ENCODE assay signal across 20 mouse cellular contexts in genomic region chr5:127488666-127489065, GRCm38 (mm10).
"Had no signal": no experiment of that assay in that cellular context is flagged by ENCODE, and none has a peak within 500 bp of the region (broad histone marks: within the 10 kb centered on the region; RNA-seq: fewer than 3 reads in every experiment).

No protein-coding gene starts in this region.

- H3K27me3 ChIP-seq: intestine, embryonic 15.5 days; limb, embryonic 12.5 days; limb, embryonic 15.5 days; liver, embryonic 12.5 days; liver, embryonic 15.5 days; midbrain, embryonic 12.5 days had no signal

- H3K4me3 ChIP-seq: intestine, embryonic 15.5 days; limb, embryonic 12.5 days; limb, embryonic 15.5 days; liver, embryonic 12.5 days; liver, embryonic 15.5 days; midbrain, embryonic 12.5 days; neural tube, embryonic 12.5 days had no signal

- H3K27ac ChIP-seq: intestine, embryonic 15.5 days; limb, embryonic 12.5 days; limb, embryonic 15.5 days; liver, embryonic 12.5 days; liver, embryonic 15.5 days; macrophage; midbrain, embryonic 12.5 days; neural tube, embryonic 12.5 days; stomach, postnatal 0 days had no signal

- ATAC-seq: hindbrain, embryonic 16.5 days; intestine, embryonic 15.5 days; liver, embryonic 12.5 days had no signal

- H3K4me1 ChIP-seq: liver, embryonic 12.5 days; liver, embryonic 15.5 days had no signal

- H3K36me3 ChIP-seq: intestine, embryonic 15.5 days; limb, embryonic 15.5 days; liver, embryonic 12.5 days; liver, embryonic 15.5 days; midbrain, embryonic 12.5 days; neural tube, embryonic 12.5 days had no signal

- H3K9me3 ChIP-seq: intestine, embryonic 15.5 days; limb, embryonic 15.5 days; midbrain, embryonic 12.5 days had no signal

- H3K4me2 ChIP-seq: intestine, embryonic 15.5 days; limb, embryonic 12.5 days; limb, embryonic 15.5 days; liver, embryonic 12.5 days; liver, embryonic 15.5 days; midbrain, embryonic 12.5 days; neural tube, embryonic 12.5 days had no signal

- DNase-seq: kidney, adult 11 months; kidney, adult 9 months; kidney, postnatal 14 days; left cerebral cortex, postnatal 4 days; right cerebral cortex, adult 18-20 months; right cerebral cortex, postnatal 14 days; right cerebral cortex, postnatal 4 days; thymus, adult 2 months; thymus, postnatal 14 days; thymus, postnatal 4 days had no signal

- H3K9ac ChIP-seq: intestine, embryonic 15.5 days; limb, embryonic 12.5 days; limb, embryonic 15.5 days; liver, embryonic 12.5 days; liver, embryonic 15.5 days; midbrain, embryonic 12.5 days; neural tube, embryonic 12.5 days had no signal
